Mouse (Mus musculus): ENCODE data around the gene Atm. TPM values are rescaled to one million over a fixed set of nuclear protein-coding genes. Genes with fewer than 3 reads are reported as not detected.

Atm gene
- polyA plus RNA-seq (2015; fragmentation: Nextera tagmentation; extraction: Ambion mirVana): 6.3 and 9.1 TPM in 2 replicates

GRCm38 (mm10) chr9:53536558-53537320, at the start of gene Atm, which contains the start of gene Npat:
Gene Atm (minus strand): TSS chr9:53536740.
Gene Npat (plus strand): TSS chr9:53537047.

GRCm38 (mm10) chr9:53402291-53402711, 134.2 kb downstream of the Atm start, which contains the start of gene 4930550C14Rik:
Gene 4930550C14Rik (plus strand): TSS chr9:53402325.

Small RNA genes lying within 50 kb of the gene (microRNA-seq; reads per million reads assigned to microRNA genes)
- not detected for gene Mir130c (ENCODE audit: borderline replicate concordance, insufficient number of aligned reads)

Other genes starting within 250 kb of the Atm start
- 0.24 and 0.46 TPM in 2 replicates for gene Exph5, start 235.1 kb downstream of the Atm start, polyA plus RNA-seq (2015; fragmentation: Nextera tagmentation; extraction: Ambion mirVana)
- 23.4 and 28.0 TPM in 2 replicates for gene Kdelc2, start 152.7 kb downstream of the Atm start, polyA plus RNA-seq (2015; fragmentation: Nextera tagmentation; extraction: Ambion mirVana)
- gene 4930550C14Rik, start 134.4 kb downstream of the Atm start, polyA plus RNA-seq (2015; fragmentation: Nextera tagmentation; extraction: Ambion mirVana): 5.6 and 6.6 TPM in 2 replicates
- 6.0 and 8.4 TPM in 2 replicates for gene Npat, start 307 bp upstream of the Atm start, polyA plus RNA-seq (2015; fragmentation: Nextera tagmentation; extraction: Ambion mirVana)
- gene Acat1, start 73.6 kb upstream of the Atm start, polyA plus RNA-seq (2015; fragmentation: Nextera tagmentation; extraction: Ambion mirVana): 168 and 175 TPM in 2 replicates
- gene Cul5, start 133.3 kb upstream of the Atm start, polyA plus RNA-seq (2015; fragmentation: Nextera tagmentation; extraction: Ambion mirVana): 23.9 and 26.1 TPM in 2 replicates
- gene Rab39, start 169.5 kb upstream of the Atm start, polyA plus RNA-seq (2015; fragmentation: Nextera tagmentation; extraction: Ambion mirVana): 1.1 and 2.6 TPM in 2 replicates
- 2.9 and 4.7 TPM in 2 replicates for gene Slc35f2, start 234.8 kb upstream of the Atm start, polyA plus RNA-seq (2015; fragmentation: Nextera tagmentation; extraction: Ambion mirVana)

Measured in adrenal gland, postnatal 0 days (tissue).